Mouse (Mus musculus): ENCODE data around the gene Gm10096. TPM values are rescaled to one million over a fixed set of nuclear protein-coding genes. Genes with fewer than 3 reads are reported as not detected.
"Not testable (repeated sequence)": the region's sequence is repeated elsewhere in the genome, so short reads cannot be mapped to it uniquely, and the experiment has no call there.

Gene Gm10096
- not detected in 2 replicates for polyA plus RNA-seq (2012; rRNA removed)

DNA sequence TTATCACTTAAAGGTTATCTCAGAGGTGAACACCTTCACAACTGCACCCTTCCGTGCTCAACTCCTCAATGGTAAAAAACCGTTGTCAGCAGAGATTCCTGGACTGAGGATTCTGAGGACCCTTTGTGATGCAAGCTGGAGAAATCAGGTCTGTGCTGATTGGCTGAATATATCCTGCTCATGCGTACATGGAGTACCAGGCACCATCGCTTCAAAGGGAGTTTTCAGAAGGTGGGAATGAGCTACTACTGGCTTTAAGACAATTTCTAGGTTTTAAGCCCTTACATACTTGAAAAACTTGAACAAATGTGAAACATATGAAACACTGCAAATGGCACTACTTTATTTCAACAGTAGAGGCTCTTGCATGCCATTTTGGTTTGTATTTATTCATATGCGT lies at the start of gene Gm10096:
Gene Gm10096 (minus strand): TSS at position 101 of the 400 bp plus-strand sequence.
- DNase-seq (ENCODE audit: low read depth), result not testable (repeated sequence)
